ENCODE assay signal across 39 mouse cellular contexts in the genomic region with DNA sequence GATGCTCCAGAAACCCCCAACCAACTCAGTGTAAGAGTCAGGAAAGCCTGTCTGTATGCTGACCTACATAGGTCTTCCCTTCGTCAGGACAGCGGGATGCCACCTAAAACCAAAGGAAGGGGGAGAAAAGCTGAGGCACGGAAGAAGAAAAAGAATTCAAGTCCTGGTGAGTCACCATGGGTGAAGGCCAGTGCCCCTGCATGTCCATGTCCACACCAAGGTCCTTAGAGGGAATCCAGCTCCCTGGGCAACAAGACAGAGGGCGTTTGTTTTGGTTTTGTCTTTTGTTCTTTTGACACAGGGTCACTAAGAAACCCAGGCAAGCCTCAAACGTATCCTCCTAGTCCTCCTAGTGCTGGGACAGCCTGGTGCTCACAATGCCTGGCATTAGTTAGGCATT. TPM values are rescaled to one million over a fixed set of nuclear protein-coding genes. Genes with fewer than 3 reads are reported as not detected.
A peak's percentile ranks its signal among the peaks of the same experiment; 100 is the strongest.
DNase-seq lines count a peak whose midpoint lies in the region; ATAC-seq lines count a peak whose summit lies in the region.
"Had no signal": no experiment of that assay in that cellular context is flagged by ENCODE, and none has a peak within 500 bp of the region (broad histone marks: within the 10 kb centered on the region; RNA-seq: fewer than 3 reads in every experiment).

No protein-coding gene starts in this region.

- H3K27ac ChIP-seq in neural tube, embryonic 14.5 days (ENCODE audit: low read depth, low read length) = no peak overlapping the region
- H3K27ac ChIP-seq in neural tube, embryonic 15.5 days (replicated peaks) = no peak overlapping the region
- H3K27ac ChIP-seq: embryonic facial prominence, embryonic 10.5 days; embryonic facial prominence, embryonic 15.5 days; forebrain, embryonic 12.5 days; heart, adult 2 months; hindbrain, embryonic 15.5 days; kidney, embryonic 15.5 days; liver, embryonic 12.5 days; neural tube, embryonic 12.5 days had no signal

- H3K4me3 ChIP-seq in neural tube, embryonic 14.5 days (ENCODE audit: low read depth, low read length) = no peak overlapping the region
- no peak overlapping the region for H3K4me3 ChIP-seq in neural tube, embryonic 15.5 days (replicated peaks)
- H3K4me3 ChIP-seq: embryonic facial prominence, embryonic 10.5 days; embryonic facial prominence, embryonic 15.5 days; forebrain, embryonic 12.5 days; heart, adult 2 months; heart, embryonic 12.5 days; hindbrain, embryonic 15.5 days; kidney, embryonic 15.5 days; liver, embryonic 12.5 days; neural tube, embryonic 12.5 days had no signal

- no peaks in the 10 kb centered on the region for H3K27me3 ChIP-seq in neural tube, embryonic 14.5 days (ENCODE audit: control insufficient read depth, insufficient read depth, low read length)
- no peaks in the 10 kb centered on the region for H3K27me3 ChIP-seq in neural tube, embryonic 15.5 days (replicated peaks)
- H3K27me3 ChIP-seq: CH12.LX; embryonic facial prominence, embryonic 15.5 days; forebrain, embryonic 12.5 days; hindbrain, embryonic 15.5 days; kidney, embryonic 15.5 days; neural tube, embryonic 12.5 days had no signal

- no peaks in the 10 kb centered on the region for H3K36me3 ChIP-seq in neural tube, embryonic 14.5 days (ENCODE audit: control insufficient read depth, insufficient read depth, low read length)
- H3K36me3 ChIP-seq in neural tube, embryonic 15.5 days = no peaks in the 10 kb centered on the region
- H3K36me3 ChIP-seq: embryonic facial prominence, embryonic 10.5 days; embryonic facial prominence, embryonic 15.5 days; forebrain, embryonic 12.5 days; heart, embryonic 12.5 days; hindbrain, embryonic 15.5 days; kidney, embryonic 15.5 days; liver, embryonic 12.5 days; neural tube, embryonic 12.5 days had no signal

- 51% methylated on average over 5 of the region's 5 CpGs for WGBS in neural tube, embryonic 14.5 days
- WGBS in neural tube, embryonic 15.5 days = 53% methylated on average over 5 of the region's 5 CpGs

- H3K9me3 ChIP-seq in neural tube, embryonic 14.5 days (ENCODE audit: control insufficient read depth, low read length) = no peaks in the 10 kb centered on the region
- H3K9me3 ChIP-seq in neural tube, embryonic 15.5 days (replicated peaks) = no peaks in the 10 kb centered on the region
- H3K9me3 ChIP-seq: embryonic facial prominence, embryonic 10.5 days; embryonic facial prominence, embryonic 15.5 days; forebrain, embryonic 12.5 days; heart, embryonic 12.5 days; hindbrain, embryonic 15.5 days; kidney, embryonic 15.5 days; liver, embryonic 12.5 days; neural tube, embryonic 12.5 days had no signal

- no peak overlapping the region for H3K4me2 ChIP-seq in neural tube, embryonic 14.5 days (ENCODE audit: low read depth, low read length)
- H3K4me2 ChIP-seq in neural tube, embryonic 15.5 days = no peak overlapping the region
- H3K4me2 ChIP-seq: embryonic facial prominence, embryonic 15.5 days; forebrain, embryonic 12.5 days; heart, embryonic 12.5 days; hindbrain, embryonic 15.5 days; kidney, embryonic 15.5 days; liver, embryonic 12.5 days; midbrain, embryonic 11.5 days; neural tube, embryonic 12.5 days had no signal

- ATAC-seq in neural tube, embryonic 14.5 days (ENCODE audit: low read depth) = no peak
- ATAC-seq in neural tube, embryonic 15.5 days (ENCODE audit: low FRiP score) = no peak
- ATAC-seq: forebrain, postnatal 0 days; inflammation-experienced regulatory T-cells, adult 6 months; liver, embryonic 12.5 days; liver, postnatal 0 days; lung, postnatal 0 days; midbrain, embryonic 16.5 days had no signal

- peak; percentile 81 to 87 for DNase-seq in adrenal gland, adult (ENCODE audit: inconsistent age in 2 of 2, low spot score in 1 of 2)
- no peak for DNase-seq in adrenal gland, postnatal 4 days (ENCODE audit: low spot score in 2 of 2)
- peak; percentile 22 to 27 for DNase-seq in thymus, postnatal 36 days
- DNase-seq in thymus, postnatal 10 days (ENCODE audit: low spot score in 2 of 2) = no peak
- peak; percentile 74 to 75 for DNase-seq in adrenal gland, postnatal 36 days
- no peak for DNase-seq in right cerebral cortex, adult 18-20 months
- DNase-seq: cerebellum, adult 18-20 months; cerebellum, postnatal 10 days; forebrain, postnatal 0 days; heart, adult 2 months; heart, postnatal 4 days; kidney, adult 11 months; kidney, postnatal 25 days; layer of hippocampus, postnatal 36 days; left cerebral cortex, postnatal 4 days; liver, postnatal 0 days had no signal

- H3K9ac ChIP-seq in neural tube, embryonic 14.5 days (replicated peaks; ENCODE audit: low read depth, low read length) = 0 out of 2 replicates have a peak overlapping the region, but pooled peaks have one; percentile 16
- no peak overlapping the region for H3K9ac ChIP-seq in neural tube, embryonic 15.5 days (replicated peaks)
- H3K9ac ChIP-seq: embryonic facial prominence, embryonic 15.5 days; forebrain, embryonic 12.5 days; forebrain, postnatal 0 days; heart, embryonic 12.5 days; hindbrain, embryonic 15.5 days; kidney, embryonic 15.5 days; liver, embryonic 12.5 days; liver, postnatal 0 days; neural tube, embryonic 12.5 days had no signal

- no peaks in the 10 kb centered on the region for H3K4me1 ChIP-seq in neural tube, embryonic 14.5 days (ENCODE audit: control insufficient read depth, insufficient read depth, low read length)
- H3K4me1 ChIP-seq in neural tube, embryonic 15.5 days = 0 out of 2 replicates have a peak, but pooled peaks cover 5% of the 10 kb centered on the region
- H3K4me1 ChIP-seq: embryonic facial prominence, embryonic 15.5 days; forebrain, embryonic 12.5 days; heart, embryonic 12.5 days; neural tube, embryonic 12.5 days had no signal

RNA-seq across cellular contexts. Expression of a gene that starts 0.4 kb away (rescaled TPM):
- 1 to 10 TPM; 3.4 to 4.6 TPM for total RNA-seq in adrenal gland, postnatal 4 days (2021)
- not detected in 2 replicates for polyA plus RNA-seq in neural tube, embryonic 14.5 days (2014; fragmentation: Nextera tagmentation; extraction: Ambion mirVana)
- polyA plus RNA-seq in neural tube, embryonic 15.5 days (2015; fragmentation: Nextera tagmentation; extraction: Ambion mirVana) = not detected in 2 replicates
- 1 to 10 TPM; 2.3 to 3.3 TPM for total RNA-seq in adrenal gland, postnatal 36 days (2021)
- total RNA-seq: CH12.LX; ES-E14; gastrocnemius, adult 8-10 months; gastrocnemius, postnatal 4 days; heart, adult 2 months; heart, postnatal 4 days; megakaryocyte, adult 5-6 weeks had no signal
- polyA plus RNA-seq: embryonic facial prominence, embryonic 10.5 days; forebrain, embryonic 12.5 days; heart, embryonic 12.5 days; heart, postnatal 0 days; hindbrain, embryonic 15.5 days; inflammation-experienced regulatory T-cells, adult 6 months; kidney, embryonic 15.5 days; limb, embryonic 14.5 days; liver, embryonic 12.5 days; liver, postnatal 0 days; midbrain, embryonic 11.5 days; neural tube, embryonic 12.5 days; stomach, embryonic 14.5 days had no signal

RNA-seq across cellular contexts. Expression of a gene that starts 7.1 kb away (rescaled TPM):
- total RNA-seq in adrenal gland, postnatal 4 days (2021) = 10 to 100 TPM; 34.9 to 41.3 TPM
- 19.7 and 22.6 TPM in 2 replicates for polyA plus RNA-seq in neural tube, embryonic 14.5 days (2014; fragmentation: Nextera tagmentation; extraction: Ambion mirVana)
- polyA plus RNA-seq in neural tube, embryonic 15.5 days (2015; fragmentation: Nextera tagmentation; extraction: Ambion mirVana) = 18.2 and 20.2 TPM in 2 replicates
- total RNA-seq in adrenal gland, postnatal 36 days (2021) = 10 to 100 TPM; 28.9 to 40.5 TPM

RNA-seq across cellular contexts. Expression of a gene that starts 10.4 kb away (rescaled TPM):
- 1 to 10 TPM in 1 of 2 experiments, under 1 TPM in 1; 0.82 to 2.9 TPM for total RNA-seq in adrenal gland, postnatal 4 days (2021)
- polyA plus RNA-seq in neural tube, embryonic 14.5 days (2014; fragmentation: Nextera tagmentation; extraction: Ambion mirVana) = 0.12 and 0.23 TPM in 2 replicates
- 0.61 and 0.65 TPM in 2 replicates for polyA plus RNA-seq in neural tube, embryonic 15.5 days (2015; fragmentation: Nextera tagmentation; extraction: Ambion mirVana)
- total RNA-seq in adrenal gland, postnatal 36 days (2021) = not detected
- polyA plus RNA-seq: C2C12; embryonic facial prominence, embryonic 10.5 days; heart, embryonic 12.5 days; liver, postnatal 0 days had no signal

RNA-seq across cellular contexts. Expression of a gene that starts 27.5 kb away (rescaled TPM):
- 10 to 100 TPM; 31.8 to 35.5 TPM for total RNA-seq in adrenal gland, postnatal 4 days (2021)
- 3.7 and 4.5 TPM in 2 replicates for polyA plus RNA-seq in neural tube, embryonic 14.5 days (2014; fragmentation: Nextera tagmentation; extraction: Ambion mirVana)
- polyA plus RNA-seq in neural tube, embryonic 15.5 days (2015; fragmentation: Nextera tagmentation; extraction: Ambion mirVana) = 4.5 and 5.3 TPM in 2 replicates
- total RNA-seq in adrenal gland, postnatal 36 days (2021) = 10 to 100 TPM; 14.9 to 32.2 TPM

RNA-seq across cellular contexts. Expression of a gene that starts 47.5 kb away (rescaled TPM):
- 10 to 100 TPM; 38.1 to 57.0 TPM for total RNA-seq in adrenal gland, postnatal 4 days (2021)
- polyA plus RNA-seq in neural tube, embryonic 14.5 days (2014; fragmentation: Nextera tagmentation; extraction: Ambion mirVana) = 21.4 and 25.0 TPM in 2 replicates
- polyA plus RNA-seq in neural tube, embryonic 15.5 days (2015; fragmentation: Nextera tagmentation; extraction: Ambion mirVana) = 26.8 and 30.3 TPM in 2 replicates
- 10 to 100 TPM; 28.2 to 32.6 TPM for total RNA-seq in adrenal gland, postnatal 36 days (2021)
- polyA plus RNA-seq: inflammation-experienced regulatory T-cells, adult 6 months had no signal

Comparison
In these comparisons a context has a peak if more than half of its experiments do, and no peak if none do; other contexts are left out.
1. DNase-seq: peak in adrenal gland, adult (2 of 2), thymus, postnatal 36 days (2 of 2) and adrenal gland, postnatal 36 days (2 of 2); none in adrenal gland, postnatal 4 days (0 of 2), thymus, postnatal 10 days (0 of 2) and right cerebral cortex, adult 18-20 months (single experiment).